Mouse (Mus musculus) small intestine, adult 2 months (tissue): ENCODE data around the gene Tmtc1.

Experiments used
- CTCF ChIP-seq: fragments of 200-500 bp; IDR thresholded peaks from 2 replicates; pipeline ENCODE4 v1.5.1; 2012; ENCODE audit warnings: low read depth, mild to moderate bottlenecking, control low read depth, inconsistent platforms, low read length, moderate library complexity, mixed read lengths; ENCODE audit not compliant: insufficient replicate concordance, insufficient read length; ENCODE audit errors: extremely low read depth
- POLR2A ChIP-seq: fragments of 200-500 bp; IDR thresholded peaks from 2 replicates; pipeline ENCODE4 v1.6.1; 2012; ENCODE audit warnings: low read depth, mild to moderate bottlenecking, control low read depth, inconsistent platforms, low read length, moderate library complexity

DNA sequence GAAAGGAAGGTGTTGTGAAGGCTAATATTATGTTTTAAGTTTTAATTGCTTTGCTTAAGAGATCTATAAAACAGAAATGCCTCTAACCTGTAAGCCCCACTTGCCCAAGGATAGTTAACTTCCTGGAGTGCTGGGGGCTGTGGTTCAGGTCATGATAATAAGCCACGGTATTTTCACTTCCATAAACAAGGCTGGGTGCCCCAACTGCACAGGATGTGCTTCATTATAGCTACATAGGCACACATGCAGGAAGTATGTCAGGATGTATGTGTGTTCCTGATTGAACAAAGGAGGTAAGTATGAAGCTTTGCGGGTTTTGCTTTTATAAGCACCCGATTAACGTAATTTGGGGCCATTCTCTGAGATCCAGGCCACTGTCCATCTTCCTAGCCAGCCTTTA is 169.1 kb downstream of the Tmtc1 start:
- TF ChIP-seq CTCF (no peak), POLR2A (no peak)
